Mouse (Mus musculus): Measurements from ENCODE around the gene Cpm. TPM values are rescaled to one million over a fixed set of nuclear protein-coding genes. Genes with fewer than 3 reads are reported as not detected.

Gene Cpm
- polyA plus RNA-seq, 1 experiment from 2014 or later: 5.4 TPM

GRCm38 (mm10) chr10:117664926-117665209, 35.6 kb downstream of the Cpm start:
- H3K4me3 ChIP-seq: no peak overlapping the region
- H3K27ac ChIP-seq (replicated peaks): no peak overlapping the region
- DNase-seq (ENCODE audit: low spot score): no peak
- H3K4me1 ChIP-seq: peaks cover 11% of the 10 kb centered on the region
- no peaks in the 10 kb centered on the region for H3K27me3 ChIP-seq (ENCODE audit: low read depth, poor library complexity, severe bottlenecking)
- H3K9me3 ChIP-seq (replicated peaks): no peaks in the 10 kb centered on the region
- no peaks in the 10 kb centered on the region for H3K36me3 ChIP-seq

GRCm38 (mm10) chr10:117665376-117666275, 36.3 kb downstream of the Cpm start:
- Histone ChIP-seq H3K4me3 (no peak overlapping the region), H3K9me3 (replicated peaks) (no peaks in the 10 kb centered on the region), H3K4me1 (peaks cover 10% of the 10 kb centered on the region), H3K36me3 (no peaks in the 10 kb centered on the region), H3K27ac (replicated peaks) (no peak overlapping the region), H3K27me3 (ENCODE audit: low read depth, poor library complexity, severe bottlenecking) (no peaks in the 10 kb centered on the region)
- 85% methylated on average over 9 of the region's 9 CpGs for WGBS
- no peak for DNase-seq (ENCODE audit: low spot score)

- DNase-seq (ENCODE audit: low spot score): no peak
- Histone ChIP-seq H3K27ac (replicated peaks) (no peak overlapping the region), H3K9me3 (replicated peaks) (no peaks in the 10 kb centered on the region), H3K27me3 (ENCODE audit: low read depth, poor library complexity, severe bottlenecking) (no peaks in the 10 kb centered on the region), H3K4me1 (peaks cover 10% of the 10 kb centered on the region), H3K36me3 (no peaks in the 10 kb centered on the region), H3K4me3 (no peak overlapping the region)
- 86% methylated on average over 3 of the region's 3 CpGs for WGBS
Observed at GRCm38 (mm10) chr10:117666361-117666760, 37.1 kb downstream of the Cpm start.

GRCm38 (mm10) chr10:117666947-117667630, 37.8 kb downstream of the Cpm start:
- no peak for DNase-seq (ENCODE audit: low spot score)
- Histone ChIP-seq H3K36me3 (no peaks in the 10 kb centered on the region), H3K27ac (replicated peaks) (no peak overlapping the region), H3K9me3 (replicated peaks) (no peaks in the 10 kb centered on the region), H3K4me3 (no peak overlapping the region), H3K4me1 (peaks cover 10% of the 10 kb centered on the region), H3K27me3 (ENCODE audit: low read depth, poor library complexity, severe bottlenecking) (no peaks in the 10 kb centered on the region)
- WGBS: 93% methylated on average over 9 of the region's 9 CpGs

- Histone ChIP-seq H3K36me3 (no peaks in the 10 kb centered on the region), H3K4me3 (no peak overlapping the region), H3K9me3 (replicated peaks) (no peaks in the 10 kb centered on the region), H3K27me3 (ENCODE audit: low read depth, poor library complexity, severe bottlenecking) (no peaks in the 10 kb centered on the region), H3K4me1 (peaks cover 10% of the 10 kb centered on the region), H3K27ac (replicated peaks) (no peak overlapping the region)
- DNase-seq (ENCODE audit: low spot score): no peak
- WGBS: 92% methylated on average over 28 of the region's 28 CpGs
Observed at GRCm38 (mm10) chr10:117667663-117668507, 38.6 kb downstream of the Cpm start.

- no peak for DNase-seq (ENCODE audit: low spot score)
- peaks cover 6% of the 10 kb centered on the region for H3K4me1 ChIP-seq
- H3K36me3 ChIP-seq: no peaks in the 10 kb centered on the region
- no peaks in the 10 kb centered on the region for H3K9me3 ChIP-seq (replicated peaks)
- H3K4me3 ChIP-seq: no peak overlapping the region
- H3K27ac ChIP-seq (replicated peaks): no peak overlapping the region
- no peaks in the 10 kb centered on the region for H3K27me3 ChIP-seq (ENCODE audit: low read depth, poor library complexity, severe bottlenecking)
- 92% methylated on average over 10 of the region's 10 CpGs for WGBS
Observed at GRCm38 (mm10) chr10:117668546-117669300, 39.4 kb downstream of the Cpm start.

- no peak overlapping the region for H3K4me3 ChIP-seq
- no peaks in the 10 kb centered on the region for H3K4me1 ChIP-seq
- no peaks in the 10 kb centered on the region for H3K36me3 ChIP-seq
- no peaks in the 10 kb centered on the region for H3K27me3 ChIP-seq (ENCODE audit: low read depth, poor library complexity, severe bottlenecking)
- no peaks in the 10 kb centered on the region for H3K9me3 ChIP-seq (replicated peaks)
- no peak for DNase-seq (ENCODE audit: low spot score)
- H3K27ac ChIP-seq (replicated peaks): no peak overlapping the region
- 77% methylated on average over 10 of the region's 10 CpGs for WGBS
Observed at GRCm38 (mm10) chr10:117669449-117670090, 40.3 kb downstream of the Cpm start.

GRCm38 (mm10) chr10:117670092-117670491, 40.8 kb downstream of the Cpm start:
- H3K27me3 ChIP-seq (ENCODE audit: low read depth, poor library complexity, severe bottlenecking): no peaks in the 10 kb centered on the region
- no peak overlapping the region for H3K4me3 ChIP-seq
- no peaks in the 10 kb centered on the region for H3K9me3 ChIP-seq (replicated peaks)
- H3K36me3 ChIP-seq: no peaks in the 10 kb centered on the region
- no peaks in the 10 kb centered on the region for H3K4me1 ChIP-seq
- DNase-seq (ENCODE audit: low spot score): no peak
- H3K27ac ChIP-seq (replicated peaks): no peak overlapping the region
- 76% methylated on average over 3 of the region's 3 CpGs for WGBS

GRCm38 (mm10) chr10:117670791-117671190, 41.5 kb downstream of the Cpm start:
- peaks cover 4% of the 10 kb centered on the region for H3K4me1 ChIP-seq
- 86% methylated on average over 5 of the region's 5 CpGs for WGBS
- no peaks in the 10 kb centered on the region for H3K27me3 ChIP-seq (ENCODE audit: low read depth, poor library complexity, severe bottlenecking)
- no peak overlapping the region for H3K27ac ChIP-seq (replicated peaks)
- H3K36me3 ChIP-seq: no peaks in the 10 kb centered on the region
- H3K4me3 ChIP-seq: no peak overlapping the region
- no peak for DNase-seq (ENCODE audit: low spot score)
- H3K9me3 ChIP-seq (replicated peaks): no peaks in the 10 kb centered on the region

- Histone ChIP-seq H3K4me3 (no peak overlapping the region), H3K36me3 (no peaks in the 10 kb centered on the region), H3K27me3 (ENCODE audit: low read depth, poor library complexity, severe bottlenecking) (no peaks in the 10 kb centered on the region), H3K9me3 (replicated peaks) (no peaks in the 10 kb centered on the region), H3K4me1 (peaks cover 9% of the 10 kb centered on the region), H3K27ac (replicated peaks) (no peak overlapping the region)
- 86% methylated on average over 9 of the region's 9 CpGs for WGBS
- DNase-seq (ENCODE audit: low spot score): no peak
Observed at GRCm38 (mm10) chr10:117671266-117671665, 42.0 kb downstream of the Cpm start.

- no peaks in the 10 kb centered on the region for H3K27me3 ChIP-seq (ENCODE audit: low read depth, poor library complexity, severe bottlenecking)
- no peak overlapping the region for H3K4me3 ChIP-seq
- 86% methylated on average over 13 of the region's 13 CpGs for WGBS
- DNase-seq (ENCODE audit: low spot score): no peak
- no peaks in the 10 kb centered on the region for H3K9me3 ChIP-seq (replicated peaks)
- peaks cover 15% of the 10 kb centered on the region for H3K4me1 ChIP-seq
- no peaks in the 10 kb centered on the region for H3K36me3 ChIP-seq
- no peak overlapping the region for H3K27ac ChIP-seq (replicated peaks)
Observed at GRCm38 (mm10) chr10:117671930-117672666, 42.8 kb downstream of the Cpm start.
